Mouse (Mus musculus) T-helper 2 cell (primary cell): ENCODE data around the gene Eml2.

Experiments used
- in situ Hi-C: fragments of 300-600 bp; cut with MboI, MseI; formaldehyde crosslinking; loops from one replicate; pipeline ENCODE4 v1.15.1; 2025; ENCODE audit warnings: high pct_unique_total_duplicates

Eml2 gene

DNA sequence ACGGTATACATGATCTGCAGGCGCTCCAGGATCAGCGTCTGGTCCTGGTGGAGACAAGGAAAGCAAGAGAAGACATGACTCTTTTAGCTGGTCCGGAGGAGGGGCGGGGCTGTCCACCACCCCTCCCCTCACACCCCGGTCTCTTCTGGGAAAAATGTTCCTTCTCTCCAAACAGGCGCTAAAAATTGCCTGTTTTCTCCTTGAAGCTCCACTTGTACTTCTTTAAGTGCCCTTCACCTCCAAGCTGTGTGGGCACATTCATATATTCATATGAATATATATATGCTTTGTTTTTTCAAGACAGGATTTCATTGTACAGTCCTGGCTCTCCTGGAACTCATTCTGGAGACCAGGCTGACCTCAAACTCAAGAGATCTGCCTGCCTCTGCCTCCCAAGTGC, 13.3 kb upstream of the Eml2 start:
- in situ Hi-C loops = loop anchor here (10.0 kb wide), 1 partner anchor 122 kb away; the partner anchor contains the start of genes Ppm1n and Rtn2

DNA sequence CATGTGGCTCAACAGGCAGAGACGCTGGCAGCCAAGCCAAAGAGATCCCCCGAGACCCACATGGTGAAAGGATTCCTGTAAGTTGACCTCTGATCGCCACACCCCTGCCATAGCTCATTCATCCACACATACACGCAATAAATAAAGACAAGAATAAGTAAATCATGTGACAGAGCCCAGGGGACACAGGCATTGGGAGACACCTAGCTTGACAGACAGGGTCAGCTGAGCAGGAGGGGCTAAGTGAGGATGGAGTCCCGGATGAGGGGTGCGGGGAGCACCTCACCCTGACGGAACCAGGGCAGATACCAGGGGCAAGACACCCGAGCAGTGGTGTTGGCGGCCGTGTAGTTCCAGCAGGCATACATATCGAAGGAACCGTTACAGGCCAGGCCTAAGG, 12.5 kb upstream of the Eml2 start:
- in situ Hi-C loops = loop anchor here (10.0 kb wide), 1 partner anchor 121 kb away; the partner anchor contains the start of genes Ppm1n and Rtn2

DNA sequence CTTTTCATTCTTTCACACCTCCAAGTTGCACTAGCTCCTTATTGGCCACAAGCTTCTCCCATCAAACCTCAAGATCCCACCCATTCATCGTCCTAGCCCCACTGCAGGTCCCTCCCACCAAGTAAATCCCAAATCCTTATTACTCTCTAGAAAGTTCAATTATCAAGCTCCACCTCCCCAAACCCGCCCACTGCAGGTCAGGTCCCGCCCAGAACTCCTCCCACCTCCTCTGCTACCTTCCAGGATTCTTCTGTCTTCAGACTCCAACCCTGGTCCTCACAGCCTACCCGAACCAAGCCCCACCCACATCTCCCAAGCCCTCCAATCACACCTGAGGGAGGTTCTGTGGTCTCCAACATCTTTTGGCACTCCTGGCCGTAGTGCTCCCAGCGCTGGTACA, 12.0 kb upstream of the Eml2 start:
- in situ Hi-C loops = loop anchor here (10.0 kb wide), 1 partner anchor 121 kb away; the partner anchor contains the start of genes Ppm1n and Rtn2

DNA sequence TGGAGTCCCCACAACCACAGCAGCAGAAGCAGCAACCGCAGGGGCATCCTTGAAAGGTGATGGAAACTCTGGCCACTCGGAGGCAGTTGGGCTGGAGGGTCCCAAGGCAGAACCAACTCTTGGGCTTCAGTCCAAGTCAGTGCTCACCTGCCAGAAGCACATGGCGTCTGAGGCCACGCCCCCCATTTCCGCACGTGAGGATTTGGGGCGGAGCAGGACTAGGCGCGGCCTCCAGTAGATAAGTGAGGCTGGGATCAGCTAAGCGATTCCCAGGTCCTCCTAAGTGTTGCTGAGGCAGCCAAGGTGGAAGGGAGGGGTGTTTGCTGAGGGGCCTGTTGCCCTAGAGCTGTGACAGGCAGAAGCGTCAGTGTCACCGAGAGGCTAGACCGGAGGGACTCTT, 11.2 kb upstream of the Eml2 start:
- in situ Hi-C loops = loop anchor here (10.0 kb wide), 1 partner anchor 120 kb away; the partner anchor contains the start of genes Ppm1n and Rtn2

DNA sequence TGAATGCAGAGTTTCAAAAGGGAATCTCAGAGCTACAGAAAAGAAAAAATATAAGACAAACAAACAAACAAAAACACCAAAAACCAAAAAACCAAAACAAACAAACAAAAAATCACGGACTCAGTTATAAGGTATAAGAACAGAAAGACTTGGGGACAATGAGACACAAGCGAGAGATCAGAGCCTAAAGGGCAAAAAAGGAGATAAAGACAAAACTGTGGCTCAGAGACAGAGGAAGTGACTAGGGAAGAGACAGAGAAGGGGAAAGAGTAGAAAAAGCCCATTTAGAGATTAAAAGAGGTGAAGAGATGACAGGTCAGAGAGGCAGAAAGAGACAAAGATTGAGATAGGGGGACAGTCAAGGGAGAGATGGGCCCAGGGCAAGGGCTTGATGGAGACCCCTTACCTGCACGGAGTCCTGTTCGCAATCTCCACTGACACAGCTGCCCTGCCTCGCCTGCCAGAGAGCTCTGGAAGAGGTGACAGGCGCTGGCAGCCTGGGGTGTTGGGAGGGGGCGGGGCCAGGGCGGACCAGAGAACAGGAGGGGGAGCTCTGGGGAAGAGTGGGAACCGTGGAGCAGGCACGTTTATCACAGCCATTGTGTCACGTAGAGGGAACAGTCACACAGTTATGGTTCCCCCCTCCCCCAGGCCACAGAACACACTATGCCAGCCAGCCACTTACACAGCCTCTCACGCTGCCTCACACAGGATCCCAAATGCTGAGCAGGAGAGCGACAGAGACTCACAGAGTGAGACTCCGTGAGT, 10.4 kb upstream of the Eml2 start, which contains the start of gene Gipr:
TSS of gene Gipr (minus strand) at position 472 of the 768 bp plus-strand sequence.
- in situ Hi-C loops = loop anchor here (10.0 kb wide), 1 partner anchor 119 kb away; the partner anchor contains the start of genes Ppm1n and Rtn2

DNA sequence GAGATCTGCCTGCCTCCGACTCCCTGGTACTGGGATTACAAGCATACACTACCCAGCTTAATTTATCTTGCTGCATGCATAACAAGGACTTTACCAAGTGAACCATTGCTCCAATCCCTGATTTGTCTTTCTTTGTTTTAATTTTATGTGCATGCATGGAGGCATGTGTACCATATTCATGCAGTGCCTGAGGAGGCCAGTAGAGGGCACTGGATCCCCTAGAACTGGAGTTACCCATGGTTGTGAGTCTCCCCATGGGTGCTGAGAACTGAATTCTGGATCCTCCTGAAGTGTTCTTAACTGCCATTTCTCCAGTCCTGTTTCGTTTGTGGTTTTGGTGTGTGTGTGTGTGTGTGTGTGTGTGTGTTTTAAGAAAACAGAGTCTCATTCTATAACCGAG, 9.2 kb upstream of the Eml2 start:
- in situ Hi-C loops = loop anchor here (10.0 kb wide), 1 partner anchor 118 kb away; the partner anchor contains the start of genes Ppm1n and Rtn2

DNA sequence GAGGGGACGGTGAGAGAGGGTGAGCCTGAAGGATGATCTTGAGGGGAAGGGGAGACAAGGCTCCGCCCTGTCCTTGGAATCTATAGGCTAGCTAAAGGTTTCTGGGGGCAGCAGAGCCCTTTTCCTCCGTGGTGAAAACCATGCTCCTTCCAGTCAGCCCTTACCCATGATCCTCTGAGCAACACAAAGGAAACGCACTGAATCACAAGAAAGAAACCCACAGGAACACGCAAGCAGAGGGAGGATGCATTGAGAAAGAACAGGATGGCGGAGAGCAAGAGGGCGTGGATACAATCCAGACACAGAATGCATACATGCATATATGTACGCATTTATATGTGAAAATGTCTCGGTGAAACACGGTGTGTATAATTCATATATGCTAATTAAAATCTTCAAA, 6.7 kb upstream of the Eml2 start:
- in situ Hi-C loops = loop anchor here (10.0 kb wide), 1 partner anchor 115 kb away; the partner anchor contains the start of genes Ppm1n and Rtn2

DNA sequence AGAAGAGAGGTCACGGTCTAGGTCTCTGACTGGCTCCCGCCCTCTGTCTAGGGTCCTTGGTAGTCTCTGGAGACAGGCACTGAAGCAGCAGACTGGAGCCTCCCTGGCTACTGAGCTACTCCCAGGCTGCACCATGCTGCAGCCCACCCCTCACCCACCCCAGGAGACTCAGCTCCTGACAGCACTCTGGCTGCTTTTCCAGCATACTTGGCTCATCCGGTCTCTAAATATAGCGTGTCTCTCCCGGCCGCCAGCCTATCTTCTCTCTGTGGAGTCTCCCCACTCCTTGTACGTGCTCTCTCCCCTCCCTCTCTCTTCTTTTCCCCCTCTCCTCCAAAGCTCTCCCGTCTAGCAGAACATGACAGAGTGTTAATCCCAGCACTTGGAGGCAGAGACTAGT, 6.1 kb upstream of the Eml2 start:
- in situ Hi-C loops = no loop called here

DNA sequence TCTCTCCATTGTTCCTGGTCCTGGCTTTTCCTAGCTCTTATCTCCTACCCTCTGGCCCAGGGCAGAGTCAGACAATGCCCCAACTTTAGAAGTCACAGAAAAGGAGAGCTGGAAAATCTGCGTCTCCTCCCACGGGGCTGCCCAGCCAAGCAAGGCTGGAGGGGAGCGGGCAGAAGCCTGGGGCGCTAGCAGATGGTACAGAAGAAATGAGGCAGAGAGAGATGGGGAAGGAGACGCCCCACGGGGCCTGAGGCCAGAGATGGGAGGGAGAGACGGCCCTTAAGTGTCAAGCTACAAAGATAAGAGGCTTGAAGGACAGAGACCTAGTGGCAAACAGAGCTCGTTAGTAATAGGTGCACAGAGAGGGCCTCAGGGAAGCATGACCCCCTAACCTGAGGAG, 4.4 kb upstream of the Eml2 start:
- in situ Hi-C loops = no loop called here

DNA sequence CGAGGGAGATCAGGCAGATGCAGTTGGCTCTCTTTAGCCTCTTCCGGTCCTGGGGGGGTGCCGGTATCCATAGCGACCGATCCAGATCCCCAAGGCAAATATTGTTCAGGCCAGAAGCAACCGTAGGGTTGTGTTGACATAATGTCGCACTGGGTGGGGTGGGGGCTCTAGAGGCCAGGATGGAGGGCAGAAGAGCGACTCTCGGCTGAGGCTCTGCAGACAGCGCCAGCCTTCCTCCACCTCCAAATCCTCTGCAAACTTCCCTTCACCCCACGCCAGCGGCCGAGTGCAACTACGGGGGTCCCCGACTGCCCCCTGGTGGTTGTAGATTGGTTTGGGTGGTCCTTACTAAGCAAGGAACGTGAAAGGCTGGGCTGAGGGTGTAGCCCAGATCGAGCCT, 3.3 kb upstream of the Eml2 start:
- in situ Hi-C loops = no loop called here

DNA sequence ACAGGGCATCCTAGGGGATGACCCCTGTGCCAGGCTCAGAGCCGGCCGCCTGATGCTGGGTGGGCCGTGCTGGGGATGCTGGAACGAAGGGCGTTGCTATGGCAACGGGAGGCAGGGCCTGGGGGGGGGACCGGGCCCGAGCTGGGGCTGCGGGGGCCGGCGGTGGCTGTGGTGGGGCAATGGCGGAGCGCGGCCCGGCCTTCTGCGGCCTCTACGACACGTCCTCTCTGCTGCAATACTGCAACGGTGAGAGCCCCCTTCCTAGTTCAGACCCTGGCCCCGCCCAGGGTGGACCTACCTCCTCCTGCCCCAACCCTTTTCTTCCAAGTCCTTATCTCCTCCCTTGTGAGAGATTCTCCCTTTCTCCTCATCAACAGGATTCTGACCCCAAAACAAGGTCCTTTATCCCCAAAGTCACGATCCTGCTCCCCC, 311 bp downstream of the Eml2 start:
- in situ Hi-C loops = no loop called here

DNA sequence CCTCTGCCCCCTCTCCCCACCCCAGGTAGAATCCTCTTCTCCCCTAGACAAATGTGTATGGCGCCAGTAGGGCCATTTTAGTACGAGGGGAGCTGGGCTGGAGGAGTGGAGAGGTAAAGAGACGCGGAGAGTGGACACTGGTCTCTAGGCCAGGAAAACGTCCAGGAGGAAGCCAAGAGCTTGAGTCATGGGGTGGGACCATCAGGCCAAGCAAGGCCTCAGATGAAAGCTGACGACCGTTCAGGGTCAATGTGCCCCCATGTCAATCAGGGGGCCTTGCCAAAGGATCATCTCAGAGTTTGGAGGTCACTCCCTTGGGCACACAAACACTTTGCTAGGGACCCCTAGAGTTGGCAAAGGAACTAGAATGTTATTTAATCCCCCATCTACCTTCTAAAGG, 995 bp downstream of the Eml2 start:
- in situ Hi-C loops = no loop called here

DNA sequence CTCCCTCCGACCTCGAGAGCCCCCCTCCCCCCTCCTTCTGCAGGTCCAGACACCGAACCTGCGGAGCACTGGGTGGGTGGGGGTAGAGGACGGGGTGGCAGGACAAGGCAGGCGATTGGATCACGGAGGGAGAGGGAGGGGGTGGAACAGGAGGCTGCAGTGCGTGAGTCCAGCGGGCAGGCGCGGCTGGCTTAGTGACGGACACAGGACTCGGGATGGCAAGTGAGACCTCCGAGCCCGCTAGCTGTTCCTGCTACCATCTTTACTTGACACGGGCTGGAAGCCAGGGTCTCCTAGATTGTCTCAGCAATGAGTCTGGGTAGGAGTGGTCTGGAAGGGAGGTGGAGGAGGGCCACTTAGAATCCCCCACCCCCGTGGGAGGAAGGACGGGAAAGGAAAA, 1.8 kb downstream of the Eml2 start:
- in situ Hi-C loops = no loop called here

DNA sequence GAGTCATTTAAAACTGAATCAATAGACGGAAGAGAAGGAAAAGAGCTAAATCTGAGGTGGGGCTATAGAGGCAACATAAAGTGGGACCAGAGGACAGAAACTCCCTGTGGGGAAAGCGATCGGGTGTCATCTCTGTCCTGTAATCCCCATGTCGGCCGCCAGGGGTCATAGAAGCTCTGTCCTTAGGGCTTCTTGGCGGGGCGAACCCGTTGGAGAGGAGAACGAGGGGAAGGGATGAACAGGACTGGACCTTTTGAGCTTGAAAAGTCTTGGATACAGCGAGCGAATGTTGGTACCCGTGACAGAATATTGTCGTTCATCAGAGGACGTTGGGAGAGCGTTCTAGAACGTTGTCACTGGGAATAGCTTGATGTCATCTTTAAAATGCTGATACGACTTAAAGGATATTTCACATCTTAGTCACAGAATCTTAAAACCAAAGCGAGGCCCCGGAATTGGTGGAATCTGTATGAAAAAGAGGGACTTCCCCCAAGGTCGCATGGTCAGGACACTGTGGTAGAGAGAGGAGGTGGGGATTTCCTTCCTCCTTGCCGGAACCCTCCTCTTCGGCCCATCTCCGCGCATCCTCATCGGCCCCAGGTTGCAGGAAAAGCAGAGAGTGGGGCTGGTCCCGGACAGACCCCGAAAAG, 2.3 kb downstream of the Eml2 start:
- in situ Hi-C loops = no loop called here

DNA sequence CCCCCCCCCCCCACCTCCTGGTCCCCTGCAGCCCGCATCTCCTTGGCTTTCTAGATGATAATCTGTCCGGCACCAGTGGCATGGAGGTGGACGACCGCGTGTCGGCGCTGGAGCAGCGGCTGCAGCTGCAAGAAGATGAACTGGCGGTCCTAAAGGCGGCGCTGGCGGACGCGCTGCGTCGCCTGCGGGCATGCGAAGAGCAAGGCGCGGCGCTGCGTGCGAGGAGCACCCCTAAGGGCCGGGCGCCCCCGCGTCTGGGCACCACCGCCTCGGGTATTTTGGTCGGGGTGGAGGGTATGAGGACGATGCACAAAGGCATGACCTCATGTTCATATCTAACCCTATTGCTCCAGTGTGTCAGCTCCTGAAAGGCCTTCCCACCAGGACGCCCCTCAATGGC, 3.0 kb downstream of the Eml2 start:
- in situ Hi-C loops = no loop called here

DNA sequence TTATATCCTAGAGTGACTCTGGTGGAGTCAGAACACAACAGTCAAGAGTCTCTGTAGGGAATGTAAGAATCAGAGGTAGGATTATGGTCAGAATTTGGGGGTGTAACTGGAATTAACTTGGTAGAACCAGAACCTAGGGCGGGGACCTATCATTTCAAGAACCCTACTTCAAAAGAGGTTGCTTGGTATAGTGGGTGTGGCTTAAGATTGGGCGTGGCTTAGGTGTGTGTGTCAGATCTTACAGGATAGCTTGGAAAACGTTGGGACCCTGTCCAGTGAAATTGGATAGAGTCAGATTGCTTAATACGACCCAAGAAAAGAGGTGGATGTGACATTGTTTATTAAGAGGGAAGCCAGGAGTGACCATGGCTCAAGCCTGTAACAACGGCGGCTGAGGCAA, 3.7 kb downstream of the Eml2 start:
- in situ Hi-C loops = loop anchor here (5.0 kb wide), 1 partner anchor 47 kb away; the partner anchor contains the start of gene Opa3

DNA sequence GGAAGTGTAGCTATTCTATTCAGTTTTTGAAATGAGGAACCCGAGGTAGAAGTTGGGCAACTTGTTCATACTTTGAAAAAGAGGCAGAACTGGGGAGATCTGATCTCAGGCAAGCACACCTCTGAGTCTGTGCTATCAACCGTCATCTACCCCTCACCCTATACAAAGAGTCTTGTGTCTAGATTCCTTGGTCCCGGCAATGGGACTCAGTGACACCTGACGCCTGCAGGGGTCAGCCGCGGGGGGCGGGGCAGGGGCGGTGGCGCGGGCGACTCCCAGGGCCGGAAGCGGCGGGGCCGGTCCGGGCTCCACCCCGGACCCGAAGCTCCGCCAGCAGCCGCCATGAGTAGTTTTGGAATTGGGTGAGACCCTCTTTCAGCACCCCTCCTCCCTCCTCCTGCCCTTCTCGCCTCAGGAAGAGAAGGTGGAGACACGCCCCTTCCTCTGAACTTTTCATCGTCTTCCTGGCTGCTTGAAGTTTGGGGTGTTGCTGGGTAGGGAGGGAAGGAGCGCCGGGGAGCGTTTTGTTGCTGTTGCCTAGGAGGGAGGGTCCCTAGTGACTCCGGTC, 4.7 kb downstream of the Eml2 start:
- in situ Hi-C loops = loop anchor here (5.0 kb wide), 1 partner anchor 46 kb away; the partner anchor contains the start of gene Opa3

DNA sequence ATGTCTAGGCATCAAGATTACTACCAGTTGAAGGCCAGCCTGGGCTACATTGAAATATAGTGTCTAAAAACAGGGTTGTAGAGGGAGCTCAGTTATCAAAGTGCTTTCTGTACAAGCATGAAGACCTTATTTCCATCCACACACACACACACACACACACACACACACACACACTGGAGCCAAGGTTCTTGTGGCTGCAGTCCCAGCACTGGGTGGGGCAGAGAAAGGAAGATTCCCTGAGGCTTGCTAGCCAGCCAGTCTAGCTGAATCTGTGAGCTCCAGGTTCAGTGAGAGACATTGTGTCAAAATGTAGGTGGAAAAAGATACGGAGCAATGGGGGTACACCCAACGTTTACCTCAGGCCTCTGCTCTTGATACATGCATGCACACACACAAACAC, 8.0 kb downstream of the Eml2 start:
- in situ Hi-C loops = loop anchor here (5.0 kb wide), 1 partner anchor 43 kb away; the partner anchor contains the start of gene Opa3

DNA sequence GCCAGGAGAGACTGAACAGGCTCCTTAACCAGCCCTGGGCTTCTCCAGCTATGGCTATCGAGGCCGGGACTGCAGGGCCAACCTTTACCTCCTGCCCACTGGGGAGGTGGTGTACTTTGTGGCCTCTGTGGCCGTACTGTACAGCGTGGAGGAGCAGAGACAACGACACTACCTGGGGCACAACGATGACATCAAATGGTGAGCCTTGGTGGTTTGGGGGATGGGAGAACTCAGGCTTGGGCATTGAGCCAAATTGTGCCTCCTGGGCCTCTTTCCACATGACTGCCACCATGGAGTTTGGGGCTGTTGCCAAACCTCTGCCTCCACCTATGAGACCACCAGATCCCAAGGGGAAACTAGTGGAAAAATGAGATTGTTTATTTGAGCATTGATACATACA, 8.5 kb downstream of the Eml2 start:
- in situ Hi-C loops = loop anchor here (5.0 kb wide), 1 partner anchor 43 kb away; the partner anchor contains the start of gene Opa3

DNA sequence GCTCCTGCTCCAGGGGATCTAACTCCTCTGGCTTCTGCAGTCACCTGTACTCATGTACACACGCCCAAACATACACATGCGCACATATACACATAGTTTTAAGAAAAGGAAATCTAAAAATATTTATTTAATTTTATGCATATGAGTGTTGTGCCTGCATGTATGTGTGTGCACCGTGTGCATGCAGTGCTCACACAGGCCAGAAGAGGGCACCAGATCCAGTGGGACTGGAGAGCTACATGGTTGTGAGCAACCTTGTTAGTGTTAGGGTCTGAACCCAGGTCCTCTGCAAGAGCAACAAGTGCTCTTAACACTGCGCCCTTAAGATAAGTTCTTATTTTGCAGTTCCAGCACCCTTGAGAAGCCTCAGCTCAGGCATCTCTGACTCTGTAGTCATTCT, 18.5 kb downstream of the Eml2 start:
- in situ Hi-C loops = no loop called here

DNA sequence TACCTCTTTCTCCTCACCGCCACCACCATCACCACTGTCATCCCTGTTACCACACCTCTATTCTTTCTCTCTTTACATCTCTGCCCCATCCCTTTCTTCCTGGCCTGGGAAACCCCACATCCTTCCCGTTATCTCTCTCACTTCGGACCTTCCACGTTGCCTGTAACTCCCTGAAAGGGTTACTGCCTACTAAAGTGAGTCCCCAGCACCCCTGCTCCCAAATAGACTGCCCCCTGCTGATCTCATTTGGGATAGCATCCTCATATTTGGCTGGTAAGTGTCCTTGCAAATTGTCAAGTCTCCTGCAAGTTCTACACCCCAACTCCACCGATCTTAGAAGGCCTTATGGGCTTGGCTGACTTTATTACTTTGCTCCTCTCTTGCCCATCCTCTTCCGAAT, 20.5 kb downstream of the Eml2 start:
- in situ Hi-C loops = no loop called here

DNA sequence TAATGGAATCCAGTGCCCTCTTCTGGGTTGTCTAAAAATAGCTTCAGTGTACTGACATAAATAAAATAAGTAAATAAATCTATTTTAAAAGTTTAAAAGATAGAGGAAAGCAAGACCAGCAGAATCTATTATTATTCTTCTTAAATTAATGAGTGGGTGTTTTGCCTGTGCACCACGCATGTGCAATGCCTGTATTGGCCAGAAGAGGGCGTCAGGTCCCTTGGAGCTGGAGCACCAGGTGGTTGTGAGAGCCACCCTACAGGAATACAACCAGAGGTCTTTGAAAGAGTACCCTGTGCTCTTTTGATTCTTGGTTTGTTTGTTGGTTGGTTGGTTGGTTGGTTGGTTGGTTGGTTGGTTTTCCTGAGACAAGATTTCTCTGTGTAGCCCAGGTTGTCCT, 21.8 kb downstream of the Eml2 start:
- in situ Hi-C loops = no loop called here
